Mouse (Mus musculus) cerebellum, postnatal 4 days (tissue): ENCODE measurements around the gene Shq1.
A peak's percentile ranks its signal among the peaks of the same experiment; 100 is the strongest.

Experiments
- DNase-seq, 2 experiments: peaks; one replicate each; pipeline ENCODE4 v3.0.0; 2022; ENCODE audit warnings: low spot score in 2 of 2, mixed read lengths in 1 of 2

Gene Shq1

DNA sequence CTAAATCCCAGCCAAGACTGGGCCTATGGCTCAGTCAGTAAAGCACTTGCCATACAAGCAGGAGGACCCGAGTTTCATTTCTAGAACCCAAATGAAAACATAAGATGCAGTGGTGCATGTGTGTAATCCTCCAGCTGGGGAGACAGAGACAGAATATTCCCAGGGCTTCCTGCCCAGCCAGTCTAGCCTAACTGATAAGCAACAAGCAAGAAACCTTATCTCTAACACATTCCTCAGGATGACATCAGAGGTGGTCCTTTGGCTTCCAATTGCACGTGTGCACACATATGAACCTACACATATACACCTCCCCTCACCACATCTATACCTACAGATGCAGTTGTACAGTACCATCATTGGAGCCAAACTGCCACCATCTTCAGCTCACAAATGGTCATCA is 2.1 kb downstream of the Shq1 start:
- no peak for DNase-seq

DNA sequence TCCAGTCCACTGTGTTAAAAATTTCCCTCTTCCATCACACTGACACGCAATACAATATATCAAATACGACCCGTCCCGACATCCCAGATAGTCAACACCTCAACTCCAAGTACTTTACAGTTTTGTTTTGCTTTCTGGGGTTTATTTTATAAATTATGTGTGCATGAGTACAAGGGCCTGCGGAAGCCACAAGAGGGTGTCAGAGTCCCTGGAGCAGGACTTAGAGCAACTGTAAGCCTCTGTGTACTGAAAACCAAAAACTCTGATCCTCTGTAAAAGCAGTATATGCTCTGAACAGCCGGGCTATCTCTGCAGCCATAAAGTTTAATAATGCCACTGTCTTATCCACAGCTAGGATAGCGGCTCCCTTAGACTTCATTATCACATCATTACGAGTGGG is 3.3 kb downstream of the Shq1 start:
- no peak for DNase-seq

DNA sequence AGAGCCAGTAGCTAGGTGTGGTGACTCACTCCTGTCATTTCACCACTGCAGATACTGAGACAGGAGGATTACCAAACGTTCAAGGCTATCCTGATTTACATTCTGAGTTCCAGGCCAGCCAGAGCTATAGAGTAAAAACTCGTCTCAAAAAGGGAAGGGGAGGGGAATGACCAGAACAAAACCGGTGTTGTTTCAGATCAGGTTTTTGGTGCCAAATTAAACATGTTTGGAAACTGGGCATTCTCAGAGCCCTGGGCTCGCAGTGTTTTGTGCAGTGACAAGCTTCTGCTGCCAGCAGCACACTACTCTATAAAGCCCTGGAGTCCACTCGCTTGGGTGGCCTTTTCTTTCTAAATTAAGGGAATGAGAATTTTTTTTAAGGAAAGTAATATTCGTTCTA is 8.7 kb downstream of the Shq1 start:
- no peak for DNase-seq

DNA sequence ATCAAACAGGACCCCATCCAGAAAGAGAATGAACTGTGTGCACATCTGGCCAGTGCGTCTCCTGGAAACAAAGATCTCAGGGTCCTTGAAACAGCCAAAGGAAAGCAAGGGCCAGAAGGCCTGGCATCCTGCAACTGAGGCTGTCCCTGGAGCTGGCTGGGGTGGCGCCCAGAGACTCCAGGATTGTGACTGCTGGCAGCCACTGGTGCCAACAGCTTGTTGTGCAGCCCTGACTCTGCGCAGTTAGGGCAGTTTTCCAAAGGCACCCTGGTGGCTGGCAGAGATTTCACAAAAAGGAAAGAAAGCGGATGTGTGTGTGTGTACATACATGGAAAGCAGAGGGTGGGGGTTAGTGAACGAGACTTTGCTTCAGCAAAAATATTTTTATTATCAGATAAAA is 10.6 kb downstream of the Shq1 start:
- DNase-seq: peak in 1 of 2 experiments; percentile 79

DNA sequence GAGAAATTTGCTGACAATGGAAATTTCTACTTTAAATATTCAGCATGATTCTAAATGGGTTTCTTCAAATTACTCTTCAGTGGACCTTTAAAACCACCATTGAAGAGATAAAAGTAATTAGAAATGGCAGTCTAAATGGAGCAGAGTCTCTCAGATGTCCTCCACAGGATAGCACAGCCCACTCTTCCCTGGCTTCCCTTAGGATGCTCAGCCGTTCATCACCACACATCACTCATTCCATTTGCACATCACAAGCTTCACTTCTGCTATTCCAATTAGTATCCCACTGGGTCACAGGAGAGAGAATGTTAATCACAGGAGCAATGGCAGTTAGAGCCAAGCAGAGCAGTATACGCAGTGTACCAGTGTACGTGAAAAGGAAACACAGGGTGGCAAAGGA is 18.4 kb downstream of the Shq1 start:
- DNase-seq: no peak

DNA sequence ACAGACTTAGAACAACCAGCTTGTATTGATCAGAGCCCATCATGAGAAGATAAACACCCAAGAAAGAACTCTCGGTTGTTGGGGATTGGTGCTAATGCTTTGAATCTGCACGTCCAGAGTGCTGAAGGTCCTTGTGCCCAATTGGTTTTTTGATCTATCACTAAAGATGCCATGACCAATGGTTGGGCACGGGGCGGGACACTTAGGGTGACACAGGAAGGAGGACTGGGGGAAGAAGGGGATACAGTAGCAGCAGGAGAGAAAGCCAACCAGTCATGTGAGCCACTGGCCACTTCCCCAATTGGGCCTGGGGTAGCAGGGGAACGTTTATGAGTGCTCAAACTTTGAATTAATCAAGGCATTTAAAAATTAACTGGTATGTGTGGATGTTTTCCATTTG is 23.8 kb downstream of the Shq1 start:
- no peak for DNase-seq

DNA sequence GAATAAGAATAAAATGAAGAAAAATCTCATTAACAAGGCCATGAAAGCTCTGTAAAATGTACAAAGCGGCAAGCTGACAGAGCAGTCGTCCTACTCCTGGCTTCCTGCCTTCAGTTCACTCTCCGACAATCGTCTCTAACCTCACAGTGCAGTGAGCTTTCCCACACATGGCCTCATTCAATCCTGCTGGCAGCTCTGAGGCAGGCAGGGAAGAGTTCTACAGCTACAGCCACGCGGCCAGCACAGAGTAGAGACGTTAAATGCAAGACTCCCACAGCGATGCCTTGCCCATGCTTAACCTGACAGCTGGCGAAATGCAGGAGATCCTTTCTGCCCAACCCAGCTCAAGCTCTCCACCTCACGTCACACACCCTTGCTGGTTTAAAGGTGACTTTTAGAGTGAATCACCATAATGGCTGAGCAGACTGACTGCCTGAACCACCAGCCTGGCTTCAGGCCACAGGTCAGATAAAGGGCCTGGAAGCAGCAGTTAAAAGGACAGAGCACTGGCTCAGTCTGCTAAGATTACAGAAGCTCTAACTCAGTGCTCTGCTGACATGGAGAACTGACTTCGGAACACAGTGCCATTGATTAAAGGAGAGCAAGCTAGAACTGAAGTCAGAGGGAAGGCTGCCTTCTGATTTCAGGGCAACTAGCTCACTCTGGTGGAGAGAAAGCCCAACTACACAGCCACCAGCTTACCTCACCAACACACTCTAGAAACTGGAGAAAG is 25.3 kb downstream of the Shq1 start:
- peak; percentile 27 to 58 for DNase-seq

DNA sequence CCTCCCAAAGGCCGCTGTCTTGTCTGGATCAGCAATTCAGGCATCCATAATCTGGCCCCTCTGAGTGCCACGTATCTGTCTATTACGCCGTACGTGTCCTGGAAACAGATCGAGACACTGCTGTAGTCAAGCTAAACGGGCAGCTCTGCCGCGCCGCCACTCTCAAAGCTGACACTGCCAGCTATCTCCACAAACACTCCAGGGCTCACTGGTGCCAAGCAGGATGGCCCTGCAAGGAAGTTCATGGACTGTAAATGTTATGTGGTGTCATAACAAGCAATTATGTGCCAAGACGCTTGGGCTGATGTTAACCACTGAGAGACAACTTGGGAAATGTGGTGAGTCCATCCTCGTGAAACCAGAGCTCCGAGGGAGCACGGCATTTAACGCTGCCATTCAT is 26.3 kb downstream of the Shq1 start:
- DNase-seq: peak in 1 of 2 experiments; percentile 21

DNA sequence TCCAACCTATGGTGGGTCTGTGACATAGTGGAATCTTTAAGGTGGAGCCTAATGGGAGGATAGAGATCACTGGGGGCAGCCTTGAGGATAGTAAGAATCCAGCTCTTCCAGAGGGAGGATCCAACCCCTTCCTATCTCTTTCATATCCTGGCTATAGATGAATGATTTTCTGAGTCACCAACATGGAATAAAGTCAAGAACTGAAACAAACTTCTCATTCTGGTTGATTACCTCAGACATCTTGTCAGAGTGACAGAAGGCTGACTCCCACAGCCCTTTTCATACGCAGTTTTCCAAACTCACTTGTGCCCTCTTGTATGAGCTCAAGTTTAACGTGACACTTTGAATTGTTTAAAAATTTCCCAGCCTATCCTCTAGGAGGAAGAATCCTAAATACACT is 28.2 kb downstream of the Shq1 start:
- DNase-seq: no peak

DNA sequence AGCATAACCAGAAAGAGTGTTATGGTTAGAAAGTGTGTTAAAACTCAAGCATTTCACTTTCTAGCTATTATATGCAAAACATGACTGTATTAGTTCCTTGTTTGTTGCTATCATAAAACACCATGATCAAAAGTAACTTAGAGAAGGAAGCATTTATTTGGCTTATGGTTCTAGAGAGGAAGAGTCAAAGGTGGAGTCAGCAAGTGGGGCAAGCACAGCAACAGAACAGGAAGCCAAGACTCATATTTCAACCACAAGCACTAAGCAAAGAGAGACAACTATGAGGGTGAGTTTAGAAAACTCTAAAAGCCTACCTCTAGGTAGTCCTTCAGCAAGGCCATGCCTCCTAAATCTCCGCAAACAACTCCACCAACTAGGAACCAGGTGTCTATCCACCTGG is 30.4 kb downstream of the Shq1 start:
- no peak for DNase-seq

DNA sequence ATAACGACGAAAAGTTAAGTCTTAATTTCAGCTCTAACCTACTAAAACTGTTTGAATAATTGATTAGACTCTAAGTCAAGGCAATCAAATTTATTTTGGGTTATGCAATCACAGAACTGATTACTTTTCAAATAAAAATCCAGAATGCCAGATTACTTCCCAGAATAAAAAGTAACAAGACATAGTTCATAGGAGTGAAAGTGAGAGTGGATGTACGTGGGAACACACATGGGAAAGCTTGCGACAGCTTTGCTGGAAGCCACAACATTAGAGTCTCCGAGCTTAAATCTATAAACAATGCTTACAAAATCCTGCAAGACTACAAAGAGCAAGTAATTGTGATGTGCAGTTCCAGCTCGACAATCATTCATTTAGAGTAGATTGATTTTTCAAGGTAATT is 41.9 kb downstream of the Shq1 start:
- no peak for DNase-seq

DNA sequence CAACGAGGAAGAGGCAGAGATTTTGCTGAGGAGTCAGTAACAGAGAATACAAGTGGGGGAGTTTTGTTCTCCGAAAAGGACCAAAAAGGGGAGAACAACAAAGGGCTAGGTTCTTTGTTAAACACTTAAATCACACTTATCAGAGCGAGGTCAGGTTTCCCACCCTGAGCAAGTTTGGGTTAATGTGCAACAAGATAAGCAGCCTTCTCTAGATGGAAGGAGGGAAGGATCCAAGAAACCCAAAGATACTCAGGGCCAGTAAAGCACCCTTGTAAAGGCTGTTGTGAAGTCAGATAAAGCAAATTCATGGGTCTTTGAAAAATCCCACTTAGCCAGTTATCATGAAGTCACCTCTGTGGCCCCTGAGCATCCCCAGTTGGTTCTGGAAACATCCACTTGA is 42.7 kb downstream of the Shq1 start:
- DNase-seq: no peak

DNA sequence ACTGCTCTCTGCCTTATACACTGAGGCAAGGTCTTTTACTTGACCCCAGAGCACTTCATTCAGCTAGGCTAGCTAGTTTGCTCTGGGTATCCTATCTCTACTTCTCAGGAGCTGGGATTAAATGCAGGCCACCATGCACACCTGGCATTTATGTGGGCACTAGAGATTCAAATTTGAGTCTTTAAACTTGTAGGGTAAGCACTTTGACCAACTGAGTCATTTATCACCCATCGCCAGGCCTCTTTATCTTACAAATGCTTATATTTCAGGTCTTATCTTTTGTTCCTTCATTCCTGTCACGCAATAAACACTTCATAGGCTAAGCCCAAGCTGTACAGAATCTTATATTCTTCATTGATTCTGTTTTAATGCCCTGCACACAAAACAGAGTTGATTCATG is 47.0 kb downstream of the Shq1 start:
- no peak for DNase-seq

DNA sequence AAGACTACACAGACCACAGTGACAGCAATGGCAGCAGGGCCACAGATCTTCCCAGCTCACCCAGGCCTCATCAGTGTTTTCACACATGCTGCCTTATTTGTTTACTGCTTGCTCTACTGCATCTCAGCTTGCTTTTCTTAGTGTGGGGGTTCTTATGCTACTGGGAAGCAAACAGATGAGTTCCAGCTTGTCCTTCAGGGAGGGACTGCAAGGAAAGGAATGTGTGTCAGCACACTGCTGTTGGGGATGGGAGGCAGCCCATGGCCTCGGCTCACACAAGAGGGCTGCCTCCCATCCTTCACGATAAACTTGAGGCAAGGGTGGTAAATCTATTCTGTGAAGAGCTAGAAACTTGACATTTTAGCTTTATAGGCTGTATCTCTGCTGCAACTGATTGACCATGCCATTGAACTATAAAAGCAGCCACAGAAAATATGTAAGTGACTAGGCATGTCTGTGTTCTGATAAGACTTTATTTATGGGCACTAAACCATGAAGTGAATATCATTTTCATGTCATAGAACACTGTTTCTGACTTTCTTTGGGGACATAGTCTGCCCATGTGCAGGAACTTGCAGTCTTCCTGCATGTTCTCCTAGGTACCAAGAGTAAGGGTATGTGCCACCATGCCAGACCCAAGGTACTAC is 48.0 kb downstream of the Shq1 start:
- DNase-seq: no peak

DNA sequence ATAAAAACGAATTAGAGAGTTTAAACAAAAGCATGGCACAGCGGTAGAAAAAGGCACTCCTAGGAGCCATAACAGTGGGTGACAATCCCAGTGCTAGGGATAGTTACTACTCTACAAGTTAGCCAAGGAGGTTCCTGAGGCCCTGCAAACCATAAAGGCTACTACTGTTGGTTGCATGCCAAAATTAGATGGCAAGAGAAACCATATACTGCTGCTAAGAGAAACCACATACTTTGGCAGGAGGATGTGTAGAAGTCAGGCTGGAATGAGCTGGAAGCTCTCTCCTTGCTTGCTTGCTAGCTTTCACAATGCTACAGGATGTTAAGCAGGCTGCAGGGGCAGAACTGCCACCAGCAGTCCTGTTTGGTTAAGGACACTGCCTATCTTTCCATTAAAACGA is 50.5 kb downstream of the Shq1 start:
- no peak for DNase-seq

DNA sequence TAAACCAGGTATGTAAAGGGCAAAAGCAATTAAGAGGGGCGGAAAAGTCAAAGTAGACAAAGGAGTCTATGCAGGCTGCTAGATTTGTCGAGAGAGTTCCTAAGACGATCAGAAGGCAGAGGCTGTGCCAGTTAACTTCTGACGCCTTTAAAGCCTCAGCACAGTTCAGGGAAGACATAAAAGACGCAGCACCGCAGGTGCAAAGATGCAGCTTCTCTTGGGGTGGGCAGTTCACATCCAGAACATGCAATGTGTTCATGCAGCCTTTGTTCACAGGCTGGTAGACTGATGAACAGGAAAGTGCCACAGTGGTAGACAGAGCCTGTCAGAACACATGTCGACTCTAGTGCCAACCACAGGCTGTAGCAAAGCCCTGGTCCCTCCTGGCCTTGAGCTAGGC is 51.6 kb downstream of the Shq1 start:
- no peak for DNase-seq

DNA sequence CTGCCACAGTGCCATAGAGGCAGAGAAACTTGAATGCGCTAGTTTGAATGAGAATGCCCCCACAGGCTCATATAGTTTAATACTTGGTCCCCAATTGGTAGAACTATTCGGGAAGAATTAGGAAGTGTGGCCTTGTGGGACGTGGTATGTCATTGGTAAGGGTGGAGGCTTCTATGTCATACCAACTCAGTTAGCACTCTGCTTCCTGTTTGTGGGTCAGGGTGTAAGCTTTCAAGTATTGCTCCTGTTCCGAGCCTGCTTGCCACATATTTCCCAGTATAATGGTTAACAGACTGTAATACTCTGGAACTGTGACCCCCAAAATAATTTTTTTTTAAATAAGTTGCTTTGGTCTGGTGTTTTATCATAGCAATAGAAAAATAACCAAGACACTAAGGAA is 54.8 kb downstream of the Shq1 start:
- no peak for DNase-seq

DNA sequence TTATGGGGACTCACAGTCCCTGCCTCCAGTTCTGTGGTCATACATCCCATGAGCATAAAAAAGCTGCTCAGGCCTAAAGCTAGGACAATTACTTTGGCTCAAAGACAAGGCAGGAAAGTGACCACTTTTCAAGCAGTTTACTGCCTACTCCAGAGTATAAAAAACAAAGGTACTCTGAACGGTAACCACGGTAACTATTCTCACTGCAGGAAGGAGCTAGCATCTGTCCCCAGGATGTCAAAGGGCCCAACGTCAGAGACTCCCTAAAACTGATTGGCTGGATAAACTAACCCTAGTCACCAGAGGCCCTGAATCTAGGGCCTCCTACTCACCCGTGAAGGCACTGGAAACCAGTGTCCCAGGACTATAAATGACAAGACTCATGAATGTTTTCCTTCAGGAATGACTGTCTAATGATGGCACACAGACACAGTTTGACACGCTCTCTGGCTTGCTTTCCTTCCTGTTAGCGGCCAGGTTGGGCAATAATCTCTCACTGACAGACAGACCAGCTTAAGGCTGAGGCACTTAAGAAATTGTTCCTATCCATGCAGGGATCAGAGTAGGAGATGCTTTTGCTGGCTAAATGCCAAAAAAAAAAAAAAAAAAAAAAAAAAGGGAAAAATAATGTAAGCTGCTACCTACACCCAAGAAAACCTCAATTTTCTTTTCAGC is 57.2 kb downstream of the Shq1 start:
- no peak for DNase-seq

DNA sequence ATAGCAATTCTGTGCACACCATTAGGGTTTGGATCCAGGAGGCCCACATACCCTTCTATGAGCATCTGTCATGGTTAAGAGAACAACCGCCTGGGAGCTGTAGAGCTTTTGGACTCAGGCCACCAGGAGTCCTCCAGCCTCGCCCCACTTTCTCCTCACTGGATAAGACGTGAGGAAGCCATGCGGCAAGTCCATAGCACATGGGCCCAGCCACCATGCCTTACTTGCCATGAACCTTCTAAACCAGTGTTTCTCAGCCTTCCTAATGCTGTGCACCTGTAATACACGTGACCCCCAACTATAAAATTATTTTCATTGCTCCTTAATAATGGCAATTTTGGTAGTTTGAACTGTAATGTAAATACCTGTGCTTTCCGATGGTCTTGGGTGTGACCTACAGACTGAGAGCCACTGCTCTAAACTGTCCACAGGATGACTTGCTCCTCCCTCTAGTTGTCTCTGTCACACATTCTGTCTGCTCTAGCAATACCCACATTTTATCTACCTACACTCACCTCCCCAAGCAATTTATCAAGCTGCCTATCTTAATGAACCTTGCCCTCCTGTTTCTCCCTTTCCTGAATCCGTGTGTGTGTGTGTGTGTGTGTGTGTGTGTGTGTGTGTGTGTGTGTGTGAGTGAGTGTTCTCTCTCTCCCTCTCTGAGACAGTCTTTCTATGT is 59.9 kb downstream of the Shq1 start:
- DNase-seq: no peak

DNA sequence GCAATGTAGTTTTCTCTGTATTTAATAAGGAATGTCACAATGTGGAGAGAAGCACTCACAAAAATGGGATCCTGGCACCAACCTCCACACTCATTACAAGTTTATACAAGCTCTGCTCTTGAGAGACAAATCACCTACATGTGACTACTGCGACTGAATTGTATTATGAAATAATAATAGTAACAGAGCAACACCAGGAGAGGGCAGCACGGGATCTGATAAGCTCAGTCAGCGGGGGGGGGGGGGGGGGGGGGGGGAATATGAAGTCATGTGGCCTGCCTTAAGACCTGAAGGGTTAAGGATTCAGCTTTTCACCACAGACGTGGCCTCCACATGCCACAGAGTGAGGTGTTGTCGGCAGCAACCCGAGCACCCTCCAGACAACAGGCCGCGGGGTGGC is 60.8 kb downstream of the Shq1 start:
- no peak for DNase-seq

DNA sequence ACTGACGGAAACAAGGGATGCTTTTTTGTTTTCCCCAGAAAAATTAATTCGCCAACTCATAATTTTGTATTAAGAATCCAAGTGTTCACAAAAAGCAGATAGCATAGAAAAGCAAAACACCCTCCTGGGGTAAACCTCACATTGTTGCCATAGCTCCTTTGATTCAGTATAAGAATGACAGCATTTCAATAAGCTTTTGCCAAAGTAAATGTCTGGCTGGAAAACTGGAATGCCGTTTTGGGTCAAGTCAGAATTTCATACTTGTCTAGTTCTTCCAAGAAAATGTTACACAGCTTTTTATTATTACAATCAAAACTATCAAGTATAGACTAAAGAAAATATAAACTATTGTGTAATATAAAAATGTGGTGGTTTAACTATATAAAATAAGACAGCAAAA is 61.7 kb downstream of the Shq1 start:
- no peak for DNase-seq

DNA sequence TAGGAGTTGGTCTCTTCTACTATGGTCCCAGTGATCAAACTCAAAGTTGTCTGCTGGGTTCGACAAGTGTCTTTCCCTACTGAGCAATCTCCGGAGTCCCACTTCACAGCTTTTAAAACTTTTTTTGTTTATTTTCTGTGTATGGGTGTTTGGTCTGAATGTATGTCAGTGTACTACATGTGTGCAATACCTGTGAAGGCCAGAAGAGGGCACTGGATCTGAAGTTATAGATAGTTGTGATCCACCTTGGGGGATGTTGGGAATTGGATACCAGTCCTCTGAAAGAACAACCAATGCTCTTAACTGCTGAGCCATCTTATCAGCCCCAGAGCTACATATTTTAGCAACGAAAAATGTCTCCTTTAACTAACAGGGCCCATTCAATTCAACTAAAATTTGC is 62.5 kb downstream of the Shq1 start:
- DNase-seq: peak in 1 of 2 experiments; percentile 8

DNA sequence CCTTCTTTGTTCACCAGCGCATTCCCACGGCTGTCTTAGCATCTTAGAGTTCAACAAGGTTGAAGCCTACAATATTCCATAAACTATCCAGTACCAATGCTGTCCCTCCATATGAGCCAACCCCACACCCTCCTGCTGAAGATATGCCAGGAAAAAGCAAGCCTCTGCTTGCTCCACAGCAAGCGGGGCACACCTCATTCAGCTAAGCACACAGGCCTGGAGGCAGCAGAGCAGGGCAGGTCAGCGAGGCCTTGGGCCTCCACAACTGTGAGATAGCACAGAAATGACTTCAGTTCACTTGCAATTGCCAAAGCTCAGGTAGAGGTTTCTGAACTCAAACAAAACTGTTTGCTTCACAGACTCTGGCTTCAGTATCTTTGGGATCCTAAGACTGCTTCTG is 64.2 kb downstream of the Shq1 start:
- DNase-seq: no peak
